Mouse (Mus musculus) kidney, postnatal 4 days (tissue): ENCODE data around the gene Orai1.
A peak's percentile ranks its signal among the peaks of the same experiment; 100 is the strongest.

ENCODE experiments used
- DNase-seq, 2 experiments: peaks; one replicate each; pipeline ENCODE4 v3.0.0; 2021; ENCODE audit warnings: mixed read lengths in 2 of 2

Gene Orai1

GRCm38 (mm10) chr5:123068714-123069113 is 53.8 kb downstream of the Orai1 start:
- DNase-seq: no peak

GRCm38 (mm10) chr5:123075576-123076418 is 60.9 kb downstream of the Orai1 start:
- DNase-seq: peak; percentile 94 to 96

GRCm38 (mm10) chr5:123076419-123077281 is 61.8 kb downstream of the Orai1 start:
- no peak for DNase-seq

- DNase-seq: no peak
These were observed 64.7 kb downstream of the Orai1 start for GRCm38 (mm10) chr5:123079568-123079967.

GRCm38 (mm10) chr5:123080041-123080440 is 65.2 kb downstream of the Orai1 start:
- DNase-seq: peak; percentile 36 to 42
